Mouse (Mus musculus): Measurements from ENCODE around the gene Atf6b.

DNA sequence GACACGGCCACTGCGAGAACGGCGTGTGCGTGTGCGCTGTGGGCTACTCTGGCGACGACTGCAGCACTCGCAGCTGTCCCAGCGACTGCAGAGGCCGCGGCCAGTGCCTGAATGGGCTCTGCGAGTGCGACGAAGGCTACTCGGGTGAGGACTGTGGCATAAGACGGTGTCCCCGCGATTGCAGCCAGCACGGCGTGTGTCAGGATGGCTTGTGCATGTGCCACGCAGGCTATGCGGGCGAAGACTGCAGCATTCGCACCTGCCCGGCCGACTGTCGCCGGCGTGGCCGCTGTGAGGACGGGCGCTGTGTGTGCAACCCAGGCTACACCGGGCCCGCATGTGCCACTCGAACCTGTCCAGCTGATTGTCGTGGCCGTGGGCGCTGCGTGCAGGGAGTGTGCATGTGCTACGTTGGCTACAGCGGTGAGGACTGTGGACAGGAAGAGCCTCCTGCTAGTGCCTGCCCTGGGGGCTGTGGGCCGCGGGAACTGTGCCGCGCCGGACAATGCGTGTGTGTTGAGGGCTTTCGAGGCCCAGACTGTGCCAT lies 25.4 kb downstream of the Atf6b start:
- TF ChIP-seq EP300 (IDR thresholded peaks at IDR 0.05; ENCODE audit: insufficient read depth, low read depth, low read length) (no peak), CTCF (IDR thresholded peaks at IDR 0.05) (no peak)

All from heart, adult 2 months (tissue).